ENCODE assay signal across 17 mouse cellular contexts in genomic region chr1:176036028-176036427, GRCm38 (mm10). TPM values are rescaled to one million over a fixed set of nuclear protein-coding genes. Genes with fewer than 3 reads are reported as not detected.
"Had no signal": no experiment of that assay in that cellular context is flagged by ENCODE, and none has a peak within 500 bp of the region (broad histone marks: within the 10 kb centered on the region; RNA-seq: fewer than 3 reads in every experiment).

No protein-coding gene starts in this region.

- H3K27ac ChIP-seq: lung, embryonic 15.5 days; macrophage; midbrain, embryonic 13.5 days; midbrain, embryonic 15.5 days; neural tube, embryonic 12.5 days had no signal

- DNase-seq: liver, postnatal 0 days; lung, adult 2 months; lung, postnatal 14 days; lung, postnatal 36 days; right cerebral cortex, postnatal 14 days; thymus, adult 18-20 months; thymus, postnatal 14 days; thymus, postnatal 36 days had no signal

- H3K27me3 ChIP-seq: lung, embryonic 15.5 days; megakaryocyte, embryonic 14.5 days; midbrain, embryonic 13.5 days; midbrain, embryonic 15.5 days; neural tube, embryonic 12.5 days had no signal

- H3K4me3 ChIP-seq: lung, embryonic 15.5 days; megakaryocyte, embryonic 14.5 days; midbrain, embryonic 13.5 days; midbrain, embryonic 15.5 days; neural tube, embryonic 12.5 days had no signal

- H3K4me1 ChIP-seq: lung, embryonic 15.5 days; midbrain, embryonic 13.5 days; neural tube, embryonic 12.5 days had no signal

- H3K4me2 ChIP-seq: lung, embryonic 15.5 days; midbrain, embryonic 11.5 days; midbrain, embryonic 13.5 days; midbrain, embryonic 15.5 days; neural tube, embryonic 12.5 days had no signal

- H3K9me3 ChIP-seq: lung, embryonic 15.5 days; midbrain, embryonic 13.5 days; midbrain, embryonic 15.5 days; neural tube, embryonic 12.5 days had no signal

- ATAC-seq: liver, postnatal 0 days; lung, postnatal 0 days; midbrain, embryonic 13.5 days; midbrain, embryonic 15.5 days had no signal

- H3K9ac ChIP-seq: liver, postnatal 0 days; lung, embryonic 15.5 days; midbrain, embryonic 13.5 days; midbrain, embryonic 15.5 days; neural tube, embryonic 12.5 days had no signal

- H3K36me3 ChIP-seq: lung, embryonic 15.5 days; midbrain, embryonic 13.5 days; midbrain, embryonic 15.5 days; neural tube, embryonic 12.5 days had no signal

RNA-seq across cellular contexts. Expression of gene Rbm8a2, which starts 57.1 kb away (rescaled TPM):
- total RNA-seq: neutrophil, adult 5-6 weeks had no signal
- polyA plus RNA-seq: lung, adult 2 months had no signal
